Mouse (Mus musculus) lung, postnatal 0 days (tissue): Measurements from ENCODE around the gene Sphk2.

Experiments used
- CTCF ChIP-seq: IDR thresholded peaks from 2 replicates; pipeline ENCODE4 v1.5.1; 2016; ENCODE audit warnings: antibody characterized with exemption, mild to moderate bottlenecking
- EP300 ChIP-seq: IDR thresholded peaks from 2 replicates; pipeline ENCODE4 v1.6.1; 2016; ENCODE audit warnings: antibody characterized with exemption, mild to moderate bottlenecking, control low read depth

GRCm38 (mm10) chr7:45760151-45760550 lies 42.3 kb upstream of the Sphk2 start:
- TF ChIP-seq CTCF (no peak), EP300 (no peak)
